Mouse (Mus musculus): ENCODE results near the gene Exoc3l4.

- TF ChIP-seq POLR2A (IDR thresholded peaks at IDR 0.05; ENCODE audit: borderline replicate concordance, extremely low read depth, low read depth, low read length) = no peak
- TF ChIP-seq CTCF (IDR thresholded peaks at IDR 0.05; ENCODE audit: insufficient read depth, low read length) = no peak
These were observed 38.8 kb upstream of the Exoc3l4 start for GRCm38 (mm10) chr12:111377986-111378490.

All from lung, adult 2 months (tissue).